In genomic region chr4:150061432-150062225, GRCm38 (mm10) we compare ENCODE assay signal across 1 mouse cellular context.
TF ChIP-seq lines count a peak whose summit lies in the region.

No protein-coding gene starts in this region.

TF ChIP-seq in C2C12, 6 proteins besides CTCF, POLR2A, EP300 and RAD21 (continued from another document):
- TF ChIP-seq CEBPB (IDR thresholded peaks at IDR 0.05; ENCODE audit: low read depth) (no peak), USF1 (IDR thresholded peaks at IDR 0.05; ENCODE audit: low read depth) (no peak)
